Mouse (Mus musculus) brain, embryonic 18.5 days (tissue): ENCODE data around the gene Tmem86a.

ENCODE experiments used
- DNase-seq: peaks from one replicate; pipeline ENCODE4 v3.0.0-alpha.2; 2012; ENCODE audit warnings: low read depth, low spot score

The Tmem86a gene

GRCm38 (mm10) chr7:47027520-47027919, 22.9 kb upstream of the Tmem86a start:
- no peak for DNase-seq

- DNase-seq: no peak
Observed at GRCm38 (mm10) chr7:47030517-47031193, 19.7 kb upstream of the Tmem86a start.

- DNase-seq: no peak
Observed at GRCm38 (mm10) chr7:47031371-47031770, 19.0 kb upstream of the Tmem86a start.

- DNase-seq: no peak
Observed at GRCm38 (mm10) chr7:47034785-47035384, 15.5 kb upstream of the Tmem86a start.

- DNase-seq: no peak
Observed at GRCm38 (mm10) chr7:47035426-47035825, 15.0 kb upstream of the Tmem86a start.

- DNase-seq: no peak
Observed at GRCm38 (mm10) chr7:47041706-47042105, 8.7 kb upstream of the Tmem86a start.

GRCm38 (mm10) chr7:47042121-47042520, 8.3 kb upstream of the Tmem86a start:
- no peak for DNase-seq

- no peak for DNase-seq
Observed at GRCm38 (mm10) chr7:47042823-47043490, 7.4 kb upstream of the Tmem86a start.

- DNase-seq: no peak
Observed at GRCm38 (mm10) chr7:47050766-47051165, 365 bp downstream of the Tmem86a start.

GRCm38 (mm10) chr7:47051404-47052151, 1.2 kb downstream of the Tmem86a start:
- no peak for DNase-seq

- DNase-seq: no peak
Observed at GRCm38 (mm10) chr7:47052276-47052675, 1.9 kb downstream of the Tmem86a start.

- DNase-seq: no peak
Observed at GRCm38 (mm10) chr7:47053287-47053686, 2.9 kb downstream of the Tmem86a start.

- DNase-seq: no peak
Observed at GRCm38 (mm10) chr7:47054666-47055065, 4.3 kb downstream of the Tmem86a start.

GRCm38 (mm10) chr7:47055744-47056143, 5.3 kb downstream of the Tmem86a start:
- no peak for DNase-seq

- no peak for DNase-seq
Observed at GRCm38 (mm10) chr7:47056273-47056672, 5.9 kb downstream of the Tmem86a start.

- no peak for DNase-seq
Observed at GRCm38 (mm10) chr7:47059339-47059738, 8.9 kb downstream of the Tmem86a start.

- no peak for DNase-seq
Observed at GRCm38 (mm10) chr7:47061560-47061959, 11.2 kb downstream of the Tmem86a start.

- no peak for DNase-seq
Observed at GRCm38 (mm10) chr7:47066942-47067341, 16.5 kb downstream of the Tmem86a start.

GRCm38 (mm10) chr7:47067879-47068278, 17.5 kb downstream of the Tmem86a start:
- DNase-seq: no peak

GRCm38 (mm10) chr7:47072551-47072950, 22.1 kb downstream of the Tmem86a start:
- DNase-seq: no peak

- DNase-seq: no peak
Observed at GRCm38 (mm10) chr7:47073536-47074521, 23.4 kb downstream of the Tmem86a start.
